Mouse (Mus musculus): ENCODE data around the gene Gstt3. TPM values are rescaled to one million over a fixed set of nuclear protein-coding genes. Genes with fewer than 3 reads are reported as not detected.

Gstt3 gene
- total and polyA plus RNA-seq, 3 experiments = 72.3 to 163 (median 109) TPM

DNA sequence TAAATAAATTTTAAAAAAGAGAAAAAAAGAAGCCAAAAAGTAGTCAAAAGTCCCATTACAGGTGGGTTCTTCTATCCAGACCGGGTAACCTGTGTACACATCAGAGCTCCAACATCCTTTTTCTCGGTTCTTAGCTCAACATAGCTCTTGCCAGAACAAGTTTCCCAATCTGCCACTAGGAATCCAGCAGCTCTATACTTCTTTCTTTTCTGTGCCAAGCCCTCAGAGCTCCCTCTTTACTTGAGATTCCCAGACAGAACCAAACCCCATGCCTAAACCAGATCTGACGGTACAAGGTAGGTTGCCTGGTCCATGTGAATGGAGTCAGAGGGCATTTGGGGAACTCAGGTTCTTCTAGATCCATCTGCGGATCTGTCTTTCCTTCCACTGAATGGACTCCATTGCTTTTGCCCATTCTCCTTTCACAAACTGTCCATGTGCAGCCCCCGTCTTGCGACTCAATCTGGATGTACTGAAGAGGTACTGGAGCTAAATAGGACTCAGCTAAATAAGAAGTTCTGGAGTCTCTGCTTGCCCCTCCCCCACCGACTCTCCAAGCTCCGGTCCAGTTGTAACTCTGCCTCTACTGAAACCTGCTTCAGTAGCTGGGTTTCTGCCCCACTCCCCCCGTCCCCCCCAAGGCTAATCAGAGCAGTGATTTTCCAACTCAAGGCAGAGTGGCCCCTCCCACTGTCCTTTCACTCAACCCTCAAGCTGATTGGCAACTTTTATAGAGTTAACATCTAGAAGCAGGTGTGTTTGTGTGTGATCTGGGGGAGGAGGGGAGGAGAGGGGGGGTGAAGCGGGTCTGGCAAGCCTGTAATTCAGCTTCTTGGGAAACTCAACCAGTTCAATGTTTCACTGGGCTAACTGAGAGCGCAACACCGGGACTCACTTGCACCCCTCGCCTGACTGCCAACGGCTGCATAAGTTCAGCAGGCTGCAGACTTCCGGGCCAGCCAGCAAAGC is 1.7 kb downstream of the Gstt3 start:
- H3K27ac ChIP-seq (ENCODE audit: insufficient read depth, low read depth) = no peak overlapping the region
- no peaks in the 10 kb centered on the region for H3K9me3 ChIP-seq (replicated peaks; ENCODE audit: low read length)
- in situ Hi-C loops (cut with MboI; ENCODE audit: low pct_ligation_motif_present, low pct_unique_long_range_greater_than_20kb, low sequenced_read_pairs) (loop anchor here (5.0 kb wide), 1 partner anchor 48 kb away; no protein-coding TSS in a partner anchor), dilution Hi-C loops (cut with MboI; ENCODE audit: extremely low pct_ligation_motif_present, extremely low pct_unique_long_range_greater_than_20kb, low sequenced_read_pairs) (no loop called here)
- peak overlapping the region; percentile 94 for H3K4me2 ChIP-seq (ENCODE audit: insufficient read depth, low read depth, poor library complexity, severe bottlenecking)
- no peak for DNase-seq (ENCODE audit: extremely low read depth)
- H3K36me3 ChIP-seq (replicated peaks in 1 of 2; ENCODE audit: control insufficient read depth in 1 of 2, insufficient read depth in 1 of 2, low read length in 1 of 2) = peaks cover 9 to 35% of the 10 kb centered on the region in 2 experiments
- TF ChIP-seq EP300 (IDR thresholded peaks at IDR 0.05; ENCODE audit: low read length) (no peak), MYC (IDR thresholded peaks at IDR 0.05; ENCODE audit: low read depth, low read length) (no peak), BHLHE40 (IDR thresholded peaks at IDR 0.05; ENCODE audit: low read depth, low read length) (no peak), ELF1 (IDR thresholded peaks at IDR 0.05; ENCODE audit: low read depth, low read length) (0 out of 2 replicates have a peak, but pooled peaks have one; percentile 30), USF2 (conservative IDR thresholded peaks at IDR 0.05; ENCODE audit: low read depth, low read length) (no peak), TCF12 (IDR thresholded peaks at IDR 0.05; ENCODE audit: low read depth, low read length) (no peak), CHD2 (IDR thresholded peaks at IDR 0.05; ENCODE audit: low read length) (peak; percentile 33; the same call in 1 of the 2 replicates), PAX5 (IDR thresholded peaks at IDR 0.05; ENCODE audit: low read length) (no peak)
- peak overlapping the region; percentile 74 to 92 (median 80) for H3K4me3 ChIP-seq (replicated peaks in 1 of 3; ENCODE audit: low read depth in 2 of 3, low read length in 2 of 3, poor library complexity in 1 of 3)
- peaks cover 3% of the 10 kb centered on the region; the same call in 1 of the 2 replicates for H3K79me2 ChIP-seq (replicated peaks; ENCODE audit: control insufficient read depth, extremely low read depth, insufficient read depth, poor library complexity, severe bottlenecking)
- peak overlapping the region; percentile 44 for H3K9ac ChIP-seq (ENCODE audit: insufficient read depth, low read depth)
- peaks cover 6 to 30% of the 10 kb centered on the region in 2 experiments for H3K4me1 ChIP-seq (ENCODE audit: control insufficient read depth in 1 of 2, insufficient read depth in 2 of 2)
- H3K27me3 ChIP-seq (replicated peaks) = no peaks in the 10 kb centered on the region

DNA sequence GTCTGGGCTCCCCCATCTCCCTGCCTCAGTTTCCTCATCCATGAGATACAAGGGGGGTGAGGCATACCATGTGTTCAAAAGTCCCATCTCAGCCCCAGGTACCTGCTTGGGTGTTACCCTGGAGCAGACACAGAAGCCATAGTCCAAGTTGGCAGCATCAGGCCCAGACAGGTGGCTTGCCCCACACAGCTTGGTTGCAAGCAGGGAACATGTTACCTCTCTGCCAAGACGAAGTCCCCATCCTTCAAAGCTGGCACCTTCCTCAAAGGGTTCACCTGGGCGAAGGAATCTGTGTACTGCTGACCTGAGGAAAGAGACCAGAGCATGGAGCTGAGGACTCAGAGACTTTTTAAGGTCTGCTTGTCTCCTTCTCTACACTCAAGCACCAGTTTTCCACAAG is 3.3 kb downstream of the Gstt3 start:
- H3K27ac ChIP-seq (ENCODE audit: insufficient read depth, low read depth) = no peak overlapping the region
- peaks cover 3% of the 10 kb centered on the region; the same call in 1 of the 2 replicates for H3K79me2 ChIP-seq (replicated peaks; ENCODE audit: control insufficient read depth, extremely low read depth, insufficient read depth, poor library complexity, severe bottlenecking)
- peaks cover 7 to 39% of the 10 kb centered on the region in 2 experiments for H3K36me3 ChIP-seq (replicated peaks in 1 of 2; ENCODE audit: control insufficient read depth in 1 of 2, insufficient read depth in 1 of 2, low read length in 1 of 2)
- dilution Hi-C loops (cut with MboI; ENCODE audit: extremely low pct_ligation_motif_present, extremely low pct_unique_long_range_greater_than_20kb, low sequenced_read_pairs) = no loop called here
- TF ChIP-seq USF2 (conservative IDR thresholded peaks at IDR 0.05; ENCODE audit: low read depth, low read length) (no peak), MXI1 (IDR thresholded peaks at IDR 0.05; ENCODE audit: low read depth, low read length) (no peak), ZKSCAN1 (IDR thresholded peaks at IDR 0.05; ENCODE audit: borderline replicate concordance, low read depth, low read length) (no peak), ZMIZ1 (IDR thresholded peaks at IDR 0.05; ENCODE audit: low read depth, low read length) (no peak), POLR2A (IDR thresholded peaks at IDR 0.05; ENCODE audit: low read depth, low read length) (no peak), RCOR1 (conservative IDR thresholded peaks at IDR 0.05; ENCODE audit: low read depth, low read length) (no peak), PAX5 (IDR thresholded peaks at IDR 0.05; ENCODE audit: low read length) (no peak), JUN (IDR thresholded peaks at IDR 0.05; ENCODE audit: insufficient read depth, low read depth, low read length) (no peak), SMC3 (IDR thresholded peaks at IDR 0.05; ENCODE audit: low read depth, low read length) (no peak), CTCF (conservative IDR thresholded peaks at IDR 0.05 in 1 of 2, IDR thresholded peaks at IDR 0.05 in 1 of 2; ENCODE audit: low read depth in 2 of 2, low read length in 2 of 2) (no peak), MYC (IDR thresholded peaks at IDR 0.05; ENCODE audit: low read depth, low read length) (no peak), SIN3A (IDR thresholded peaks at IDR 0.05; ENCODE audit: low read length) (no peak), MAFK (IDR thresholded peaks at IDR 0.05; ENCODE audit: insufficient replicate concordance, low read length) (no peak)
- H3K27me3 ChIP-seq (replicated peaks) = no peaks in the 10 kb centered on the region
- H3K9me3 ChIP-seq (replicated peaks; ENCODE audit: low read length) = no peaks in the 10 kb centered on the region
- H3K4me1 ChIP-seq (ENCODE audit: control insufficient read depth in 1 of 2, insufficient read depth in 2 of 2) = peaks cover 6 to 38% of the 10 kb centered on the region in 2 experiments
- no peak overlapping the region for H3K4me2 ChIP-seq (ENCODE audit: insufficient read depth, low read depth, poor library complexity, severe bottlenecking)
- no peak for DNase-seq (ENCODE audit: extremely low read depth)
- no peak overlapping the region for H3K9ac ChIP-seq (ENCODE audit: insufficient read depth, low read depth)
- H3K4me3 ChIP-seq (replicated peaks in 1 of 3; ENCODE audit: low read depth in 2 of 3, low read length in 2 of 3, poor library complexity in 1 of 3) = no peak overlapping the region
- in situ Hi-C loops (cut with MboI; ENCODE audit: low pct_ligation_motif_present, low pct_unique_long_range_greater_than_20kb, low sequenced_read_pairs) = no loop called here
